Mouse (Mus musculus) G1E (cell line): ENCODE measurements at regions not wholly inside any gene's neighbourhood (a gene's known extent, or its start where the extent isn't known, plus 50 kb on each side); places are given as distances from the start of the nearest gene placed in this dataset.

Experiments
- ATAC-seq: 2 replicates; pipeline ENCODE4 v1.8.0; 2016; ENCODE audit warnings: mild to moderate bottlenecking; ENCODE audit not compliant: insufficient number of reproducible peaks, poor library complexity, low FRiP score, severe bottlenecking; ENCODE audit errors: extremely low read depth
- DNase-seq: peaks from one replicate; pipeline ENCODE4 v3.0.0; 2012; ENCODE audit warnings: low spot score
- H3K27me3 ChIP-seq: 2 replicates; pipeline ENCODE4 v1.6.1; 2012; ENCODE audit warnings: mild to moderate bottlenecking, low read length, inconsistent platforms; ENCODE audit not compliant: insufficient read depth
- H3K36me3 ChIP-seq: replicated peaks from 2 replicates; pipeline ENCODE3; 2012; ENCODE audit warnings: mild to moderate bottlenecking, inconsistent platforms
- H3K4me1 ChIP-seq: 2 replicates; pipeline ENCODE4 v1.6.1; 2012; ENCODE audit warnings: low read depth, low read length, inconsistent platforms, mixed read lengths; ENCODE audit not compliant: insufficient read depth
- H3K4me3 ChIP-seq: 2 replicates; pipeline ENCODE4 v1.5.1; 2012; ENCODE audit warnings: low read depth, mild to moderate bottlenecking, inconsistent platforms, low read length, moderate library complexity, mixed read lengths
- H3K9me3 ChIP-seq: replicated peaks from 2 replicates; pipeline ENCODE4 v1.6.1; 2012; ENCODE audit warnings: inconsistent platforms
- CTCF ChIP-seq: IDR thresholded peaks from 2 replicates; pipeline ENCODE4 v1.5.1; 2012; ENCODE audit warnings: low read depth, low read length, inconsistent platforms, mixed read lengths
- GATA1 ChIP-seq: IDR thresholded peaks from 2 replicates; pipeline ENCODE4 v1.6.1; 2012; ENCODE audit warnings: borderline replicate concordance, low read length, inconsistent platforms, mixed read lengths
- GATA2 ChIP-seq: IDR thresholded peaks from 2 replicates; pipeline ENCODE4 v1.6.1; 2012; ENCODE audit warnings: low read depth, low read length, inconsistent platforms, borderline replicate concordance
- POLR2AphosphoS5 ChIP-seq: IDR thresholded peaks from 2 replicates; pipeline ENCODE4 v1.6.1; 2012; ENCODE audit warnings: low read depth, low read length, inconsistent platforms; ENCODE audit not compliant: insufficient replicate concordance
- TAL1 ChIP-seq: conservative IDR thresholded peaks from 2 replicates; pipeline ENCODE4 v1.6.1; 2012; ENCODE audit warnings: low read depth, low read length, inconsistent platforms, mixed read lengths

- Histone ChIP-seq H3K36me3 (no peaks in the 10 kb centered on the region), H3K9me3 (peaks cover 44% of the 10 kb centered on the region), H3K4me3 (no peak overlapping the region), H3K4me1 (no peaks in the 10 kb centered on the region), H3K27me3 (no peaks in the 10 kb centered on the region)
- ATAC-seq: 0 out of 2 replicates have a peak, but pooled peaks have one; percentile 15
- TF ChIP-seq GATA2 (no peak), POLR2AphosphoS5 (no peak), CTCF (no peak), TAL1 (no peak), GATA1 (no peak)
- DNase-seq: no peak
These were observed 67.7 kb upstream of the Slc38a2 start for GRCm38 (mm10) chr15:96767188-96767587.

GRCm38 (mm10) chr15:96766238-96766637 is 66.7 kb upstream of the Slc38a2 start:
- H3K9me3 ChIP-seq: peaks cover 40% of the 10 kb centered on the region
- DNase-seq (no peak), ATAC-seq (no peak)
- H3K4me1 ChIP-seq: no peaks in the 10 kb centered on the region
- no peaks in the 10 kb centered on the region for H3K27me3 ChIP-seq
- no peaks in the 10 kb centered on the region for H3K36me3 ChIP-seq
- H3K4me3 ChIP-seq: no peak overlapping the region
- TF ChIP-seq CTCF (no peak), TAL1 (no peak), GATA1 (no peak), GATA2 (no peak), POLR2AphosphoS5 (no peak)

- no peaks in the 10 kb centered on the region for H3K27me3 ChIP-seq
- DNase-seq (no peak), ATAC-seq (no peak)
- no peak for TF ChIP-seq POLR2AphosphoS5
- no peak for TF ChIP-seq GATA2
- no peak for TF ChIP-seq GATA1
- no peak for TF ChIP-seq CTCF
- TF ChIP-seq TAL1: no peak
- no peaks in the 10 kb centered on the region for H3K4me1 ChIP-seq
- H3K9me3 ChIP-seq: peaks cover 20% of the 10 kb centered on the region
- no peak overlapping the region for H3K4me3 ChIP-seq
- no peaks in the 10 kb centered on the region for H3K36me3 ChIP-seq
These were observed 64.1 kb upstream of the Slc38a2 start for GRCm38 (mm10) chr15:96763611-96764010.

GRCm38 (mm10) chr15:96759078-96759995 is 59.8 kb upstream of the Slc38a2 start:
- Histone ChIP-seq H3K36me3 (no peaks in the 10 kb centered on the region), H3K4me3 (no peak overlapping the region), H3K9me3 (peaks cover 18% of the 10 kb centered on the region), H3K4me1 (no peaks in the 10 kb centered on the region), H3K27me3 (no peaks in the 10 kb centered on the region)
- no peak for TF ChIP-seq CTCF
- no peak for TF ChIP-seq GATA2
- TF ChIP-seq GATA1: no peak
- DNase-seq: no peak
- no peak for ATAC-seq

GRCm38 (mm10) chr15:96757446-96758198 is 58.1 kb upstream of the Slc38a2 start:
- Histone ChIP-seq H3K27me3 (no peaks in the 10 kb centered on the region), H3K4me3 (no peak overlapping the region), H3K36me3 (no peaks in the 10 kb centered on the region), H3K9me3 (peaks cover 21% of the 10 kb centered on the region), H3K4me1 (no peaks in the 10 kb centered on the region)
- ATAC-seq (no peak), DNase-seq (no peak)
- TF ChIP-seq CTCF: no peak
- TF ChIP-seq POLR2AphosphoS5: no peak
- TF ChIP-seq GATA2: no peak
- no peak for TF ChIP-seq TAL1
- TF ChIP-seq GATA1: no peak

GRCm38 (mm10) chr15:96756456-96756855 is 56.9 kb upstream of the Slc38a2 start:
- Histone ChIP-seq H3K27me3 (no peaks in the 10 kb centered on the region), H3K36me3 (no peaks in the 10 kb centered on the region), H3K4me1 (no peaks in the 10 kb centered on the region), H3K4me3 (no peak overlapping the region), H3K9me3 (peaks cover 26% of the 10 kb centered on the region)
- no peak for TF ChIP-seq TAL1
- no peak for TF ChIP-seq GATA1
- TF ChIP-seq GATA2: no peak
- no peak for TF ChIP-seq CTCF
- no peak for TF ChIP-seq POLR2AphosphoS5
- no peak for DNase-seq
- ATAC-seq: no peak
